Mouse (Mus musculus) central nervous system, embryonic 11.5 days (tissue): ENCODE results near the gene 2310030G06Rik. TPM values are rescaled to one million over a fixed set of nuclear protein-coding genes. Genes with fewer than 3 reads are reported as not detected.

Source experiments
- polyA plus RNA-seq: library from polyadenylated mRNA; depleted of rRNA; stranded (reverse); fragments of >200 nt; gene quantifications from 2 replicates; pipeline ENCODE4 v1.2.3, GENCODE M21; 2012; rRNA removed

Gene 2310030G06Rik
- 0.92 and 2.1 TPM in 2 replicates for polyA plus RNA-seq

GRCm38 (mm10) chr9:50746214-50746677 lies at the start of gene 2310030G06Rik:
Gene 2310030G06Rik (minus strand): TSS chr9:50746536.

GRCm38 (mm10) chr9:50774991-50775612 lies 28.8 kb upstream of the 2310030G06Rik start, which contains the start of the genes Alg9 and 1110032A03Rik:
Gene Alg9 (plus strand): TSS chr9:50775019.
Gene 1110032A03Rik (minus strand): TSS chr9:50775520.

GRCm38 (mm10) chr9:50768107-50769002 lies 22.0 kb upstream of the 2310030G06Rik start, which contains the start of gene Fdxacb1:
Gene Fdxacb1 (plus strand): TSS chr9:50768236.

GRCm38 (mm10) chr9:50752054-50752602 lies 5.8 kb upstream of the 2310030G06Rik start, which contains the start of gene Hspb2:
Gene Hspb2 (minus strand): TSS chr9:50752354.

GRCm38 (mm10) chr9:50751323-50751722 lies 5.0 kb upstream of the 2310030G06Rik start, which contains the start of gene Cryab:
Gene Cryab (plus strand): TSS chr9:50751325.

GRCm38 (mm10) chr9:50738914-50739870 lies 7.1 kb downstream of the 2310030G06Rik start, which contains the start of gene Dixdc1:
Gene Dixdc1 (minus strand): TSS chr9:50739517.

Other genes with a start within 250 kb of the 2310030G06Rik start
- gene Pts, start 217.8 kb downstream of the 2310030G06Rik start, polyA plus RNA-seq = 65.7 and 82.4 TPM in 2 replicates
- gene Il18, start 191.7 kb downstream of the 2310030G06Rik start, polyA plus RNA-seq = 9.3 and 11.2 TPM in 2 replicates
- gene Bco2, start 191.4 kb downstream of the 2310030G06Rik start, polyA plus RNA-seq = 0.27 and 0.43 TPM in 2 replicates
- gene Tex12, start 185.2 kb downstream of the 2310030G06Rik start, polyA plus RNA-seq = not detected in 2 replicates
- gene Sdhd, start 142.7 kb downstream of the 2310030G06Rik start, polyA plus RNA-seq = 135 and 195 TPM in 2 replicates
- 232 and 356 TPM in 2 replicates for gene Timm8b, start 142.6 kb downstream of the 2310030G06Rik start, polyA plus RNA-seq
- 3.7 and 5.6 TPM in 2 replicates for gene Pih1d2, start 129.2 kb downstream of the 2310030G06Rik start, polyA plus RNA-seq
- gene Nkapd1, start 129.1 kb downstream of the 2310030G06Rik start, polyA plus RNA-seq = 25.3 and 25.7 TPM in 2 replicates
- gene Dlat, start 86.8 kb downstream of the 2310030G06Rik start, polyA plus RNA-seq = 23.5 and 38.3 TPM in 2 replicates
- 14.7 and 22.5 TPM in 2 replicates for gene Dixdc1, start 7.0 kb downstream of the 2310030G06Rik start, polyA plus RNA-seq
- gene Cryab, start 4.8 kb upstream of the 2310030G06Rik start, polyA plus RNA-seq = 7.3 and 17.7 TPM in 2 replicates
- gene Hspb2, start 5.8 kb upstream of the 2310030G06Rik start, polyA plus RNA-seq = 4.3 and 8.2 TPM in 2 replicates
- gene Fdxacb1, start 21.7 kb upstream of the 2310030G06Rik start, polyA plus RNA-seq = 6.9 and 8.4 TPM in 2 replicates
- 19.4 and 30.9 TPM in 2 replicates for gene Alg9, start 28.5 kb upstream of the 2310030G06Rik start, polyA plus RNA-seq
- gene 1110032A03Rik, start 29.0 kb upstream of the 2310030G06Rik start, polyA plus RNA-seq = 16.9 and 36.4 TPM in 2 replicates
- gene Ppp2r1b, start 98.8 kb upstream of the 2310030G06Rik start, polyA plus RNA-seq = 47.9 and 66.7 TPM in 2 replicates